Mouse (Mus musculus): ENCODE data around the gene Pitpnc1.
"Not testable (repeated sequence)": the region's sequence is repeated elsewhere in the genome, so short reads cannot be mapped to it uniquely, and the experiment has no call there.

Pitpnc1 gene

GRCm38 (mm10) chr11:107470521-107471041 is at the start of gene Pitpnc1:
Gene Pitpnc1, minus strand, starts transcription at chr11:107470699.
- DNase-seq (ENCODE audit: low read depth) = peak; percentile 92

GRCm38 (mm10) chr11:107518645-107519429 is 48.3 kb upstream of the Pitpnc1 start:
- no peak for DNase-seq (ENCODE audit: low read depth)

GRCm38 (mm10) chr11:107516387-107516786 is 45.9 kb upstream of the Pitpnc1 start:
- no peak for DNase-seq (ENCODE audit: low read depth)

- DNase-seq (ENCODE audit: low read depth) = peak; percentile 38
These were observed 42.5 kb upstream of the Pitpnc1 start for GRCm38 (mm10) chr11:107513047-107513446.

- peak; percentile 87 for DNase-seq (ENCODE audit: low read depth)
These were observed 41.5 kb upstream of the Pitpnc1 start for GRCm38 (mm10) chr11:107511954-107512353.

GRCm38 (mm10) chr11:107510362-107511269 is 40.1 kb upstream of the Pitpnc1 start:
- peak; percentile 48 for DNase-seq (ENCODE audit: low read depth)

- peak; percentile 40 for DNase-seq (ENCODE audit: low read depth)
These were observed 39.3 kb upstream of the Pitpnc1 start for GRCm38 (mm10) chr11:107509631-107510338.

GRCm38 (mm10) chr11:107506260-107506659 is 35.8 kb upstream of the Pitpnc1 start:
- DNase-seq (ENCODE audit: low read depth) = peak; percentile 39

- DNase-seq (ENCODE audit: low read depth) = not testable (repeated sequence)
These were observed 33.9 kb upstream of the Pitpnc1 start for GRCm38 (mm10) chr11:107504364-107504763.

- no peak for DNase-seq (ENCODE audit: low read depth)
These were observed 32.3 kb upstream of the Pitpnc1 start for GRCm38 (mm10) chr11:107502801-107503200.

GRCm38 (mm10) chr11:107484341-107484740 is 13.8 kb upstream of the Pitpnc1 start:
- no peak for DNase-seq (ENCODE audit: low read depth)

GRCm38 (mm10) chr11:107479862-107480203 is 9.3 kb upstream of the Pitpnc1 start:
- DNase-seq (ENCODE audit: low read depth) = no peak

- peak; percentile 97 for DNase-seq (ENCODE audit: low read depth)
These were observed 8.8 kb upstream of the Pitpnc1 start, which contains the start of gene Psmd12 for GRCm38 (mm10) chr11:107479053-107479861. Gene Psmd12, plus strand, starts transcription at chr11:107479484.

- peak; percentile 93 for DNase-seq (ENCODE audit: low read depth)
These were observed 2.8 kb upstream of the Pitpnc1 start for GRCm38 (mm10) chr11:107473137-107473820.

- no peak for DNase-seq (ENCODE audit: low read depth)
These were observed 1.8 kb upstream of the Pitpnc1 start for GRCm38 (mm10) chr11:107472304-107472703.

GRCm38 (mm10) chr11:107471071-107471720 is 697 bp upstream of the Pitpnc1 start:
- DNase-seq (ENCODE audit: low read depth) = peak; percentile 75

GRCm38 (mm10) chr11:107469523-107470371 is 752 bp downstream of the Pitpnc1 start:
- DNase-seq (ENCODE audit: low read depth) = peak; percentile 59

GRCm38 (mm10) chr11:107469031-107469522 is 1.4 kb downstream of the Pitpnc1 start:
- DNase-seq (ENCODE audit: low read depth) = peak; percentile 87
